Mouse (Mus musculus): ENCODE results near the gene Ltf.

The Ltf gene

GRCm38 (mm10) chr9:111039966-111040365 is 20.9 kb downstream of the Ltf start:
- no peak for DNase-seq (ENCODE audit: low spot score in 2 of 2)

GRCm38 (mm10) chr9:111042266-111042665 is 23.2 kb downstream of the Ltf start:
- DNase-seq (ENCODE audit: low spot score in 2 of 2) = no peak

- no peak for DNase-seq (ENCODE audit: low spot score in 2 of 2)
These were observed 27.2 kb downstream of the Ltf start for GRCm38 (mm10) chr9:111046222-111046621.

GRCm38 (mm10) chr9:111047266-111047665 is 28.2 kb downstream of the Ltf start:
- no peak for DNase-seq (ENCODE audit: low spot score in 2 of 2)

GRCm38 (mm10) chr9:111048452-111048851 is 29.4 kb downstream of the Ltf start:
- no peak for DNase-seq (ENCODE audit: low spot score in 2 of 2)

- DNase-seq (ENCODE audit: low spot score in 2 of 2) = no peak
These were observed 35.9 kb downstream of the Ltf start for GRCm38 (mm10) chr9:111054923-111055322.

- DNase-seq (ENCODE audit: low spot score in 2 of 2) = no peak
These were observed 36.9 kb downstream of the Ltf start for GRCm38 (mm10) chr9:111055800-111056518.

GRCm38 (mm10) chr9:111056519-111056797 is 37.4 kb downstream of the Ltf start:
- no peak for DNase-seq (ENCODE audit: low spot score in 2 of 2)

GRCm38 (mm10) chr9:111056798-111057543 is 37.9 kb downstream of the Ltf start, which contains the start of gene Ccrl2:
Ccrl2 (minus strand) TSS chr9:111057519.
- DNase-seq (ENCODE audit: low spot score in 2 of 2) = no peak

- no peak for DNase-seq (ENCODE audit: low spot score in 2 of 2)
These were observed 38.7 kb downstream of the Ltf start for GRCm38 (mm10) chr9:111057544-111058370.

- DNase-seq (ENCODE audit: low spot score in 2 of 2) = no peak
These were observed 40.0 kb downstream of the Ltf start for GRCm38 (mm10) chr9:111058943-111059556.

- DNase-seq (ENCODE audit: low spot score in 2 of 2) = no peak
These were observed 43.8 kb downstream of the Ltf start for GRCm38 (mm10) chr9:111062840-111063239.

GRCm38 (mm10) chr9:111067052-111067451 is 48.0 kb downstream of the Ltf start:
- DNase-seq (ENCODE audit: low spot score in 2 of 2) = no peak

- DNase-seq (ENCODE audit: low spot score in 2 of 2) = no peak
These were observed 51.5 kb downstream of the Ltf start for GRCm38 (mm10) chr9:111070546-111070961.

- DNase-seq (ENCODE audit: low spot score in 2 of 2) = no peak
These were observed 53.1 kb downstream of the Ltf start for GRCm38 (mm10) chr9:111072175-111072574.

- no peak for DNase-seq (ENCODE audit: low spot score in 2 of 2)
These were observed 53.9 kb downstream of the Ltf start for GRCm38 (mm10) chr9:111072971-111073370.

GRCm38 (mm10) chr9:111077745-111078144 is 58.7 kb downstream of the Ltf start:
- no peak for DNase-seq (ENCODE audit: low spot score in 2 of 2)

- DNase-seq (ENCODE audit: low spot score in 2 of 2) = no peak
These were observed 61.7 kb downstream of the Ltf start for GRCm38 (mm10) chr9:111080801-111081200.

GRCm38 (mm10) chr9:111081765-111082164 is 62.7 kb downstream of the Ltf start:
- DNase-seq (ENCODE audit: low spot score in 2 of 2) = no peak

GRCm38 (mm10) chr9:111085329-111085728 is 66.3 kb downstream of the Ltf start:
- DNase-seq (ENCODE audit: low spot score in 2 of 2) = no peak

GRCm38 (mm10) chr9:111086137-111086536 is 67.1 kb downstream of the Ltf start:
- no peak for DNase-seq (ENCODE audit: low spot score in 2 of 2)

- no peak for DNase-seq (ENCODE audit: low spot score in 2 of 2)
These were observed 68.0 kb downstream of the Ltf start for GRCm38 (mm10) chr9:111086995-111087606.

Measured in right cerebral cortex, postnatal 36 days (tissue).